Mouse (Mus musculus) limb, embryonic 15.5 days (tissue): ENCODE measurements around the gene Slc6a21. TPM values are rescaled to one million over a fixed set of nuclear protein-coding genes. Genes with fewer than 3 reads are reported as not detected.

Source experiments
- ATAC-seq: fragments of 200-750 bp; cut with Nextera tagmentation; 2 replicates; pipeline ENCODE4 v1.8.0; 2017; ENCODE audit warnings: low read depth, moderate TSS enrichment; ENCODE audit not compliant: insufficient number of reproducible peaks, low FRiP score, low TSS enrichment
- H3K27ac ChIP-seq: fragments of 300-500 bp; sonication (generic); 2 replicates; pipeline ENCODE4 v1.5.1; 2015; ENCODE audit warnings: moderate library complexity, mild to moderate bottlenecking, inconsistent platforms
- H3K27me3 ChIP-seq: fragments of 300-500 bp; sonication (generic); 2 replicates; pipeline ENCODE4 v1.6.1; 2015; ENCODE audit warnings: inconsistent platforms
- H3K36me3 ChIP-seq: fragments of 300-500 bp; sonication (generic); 2 replicates; pipeline ENCODE4 v1.6.1; 2015; ENCODE audit warnings: inconsistent platforms
- H3K4me1 ChIP-seq: fragments of 300-500 bp; sonication (generic); 2 replicates; pipeline ENCODE4 v1.6.1; 2015; ENCODE audit warnings: inconsistent platforms
- H3K4me2 ChIP-seq: fragments of 300-500 bp; sonication (generic); 2 replicates; pipeline ENCODE4 v1.6.1; 2015; ENCODE audit warnings: mild to moderate bottlenecking, inconsistent platforms
- H3K4me3 ChIP-seq: fragments of 300-500 bp; sonication (generic); 2 replicates; pipeline ENCODE4 v1.5.1; 2015; ENCODE audit warnings: mild to moderate bottlenecking, inconsistent platforms
- H3K9ac ChIP-seq: fragments of 300-500 bp; sonication (generic); 2 replicates; pipeline ENCODE4 v1.6.1; 2015; ENCODE audit warnings: inconsistent platforms
- H3K9me3 ChIP-seq: fragments of 300-500 bp; sonication (generic); 2 replicates; pipeline ENCODE4 v1.6.1; 2016; ENCODE audit warnings: inconsistent platforms
- WGBS: fragments of 180-500 bp; shearing (Covaris S2); methylation state at CpG from one replicate; pipeline ENCODE4 v1.1.7; 2015; 5-methylcytosine and 5-hydroxymethylcytosine counted together
- polyA plus RNA-seq: library from polyadenylated mRNA; unstranded; fragments of >200 nt; fragmentation: Nextera tagmentation; extraction: Ambion mirVana; gene quantifications from 2 replicates; pipeline ENCODE4 v1.2.1, GENCODE M21; 2015

Gene Slc6a21
- polyA plus RNA-seq, 1 experiment from 2014 or later: not detected

GRCm38 (mm10) chr7:45302626-45303025 lies 25.3 kb downstream of the Slc6a21 start:
- no peak overlapping the region for H3K4me3 ChIP-seq
- H3K4me1 ChIP-seq: peaks cover 10% of the 10 kb centered on the region; the same call in 1 of the 2 replicates
- ATAC-seq: no peak
- no peaks in the 10 kb centered on the region for H3K9me3 ChIP-seq
- peaks cover 5% of the 10 kb centered on the region; the same call in 1 of the 2 replicates for H3K27me3 ChIP-seq
- peaks cover 29% of the 10 kb centered on the region for H3K36me3 ChIP-seq
- WGBS: 57% methylated on average over 8 of the region's 8 CpGs
- H3K27ac ChIP-seq: no peak overlapping the region
- H3K9ac ChIP-seq: no peak overlapping the region
- no peak overlapping the region for H3K4me2 ChIP-seq

- no peak overlapping the region for H3K27ac ChIP-seq
- 0 out of 2 replicates have a peak overlapping the region, but pooled peaks have one; percentile 19 for H3K4me2 ChIP-seq
- WGBS: 25% methylated on average over 11 of the region's 13 CpGs
- H3K27me3 ChIP-seq: peaks cover 5% of the 10 kb centered on the region; the same call in 1 of the 2 replicates
- no peaks in the 10 kb centered on the region for H3K9me3 ChIP-seq
- peaks cover 48% of the 10 kb centered on the region for H3K36me3 ChIP-seq
- no peak overlapping the region for H3K9ac ChIP-seq
- H3K4me1 ChIP-seq: peaks cover 12% of the 10 kb centered on the region; the same call in 1 of the 2 replicates
- no peak overlapping the region for H3K4me3 ChIP-seq
- ATAC-seq: no peak
These were observed 27.6 kb downstream of the Slc6a21 start for GRCm38 (mm10) chr7:45304869-45305268.

GRCm38 (mm10) chr7:45305275-45305674 lies 28.0 kb downstream of the Slc6a21 start:
- 9% methylated on average over 17 of the region's 17 CpGs for WGBS
- Histone ChIP-seq H3K27me3 (peaks cover 5% of the 10 kb centered on the region; the same call in 1 of the 2 replicates), H3K9me3 (no peaks in the 10 kb centered on the region), H3K4me1 (peaks cover 12% of the 10 kb centered on the region; the same call in 1 of the 2 replicates), H3K36me3 (peaks cover 53% of the 10 kb centered on the region), H3K9ac (no peak overlapping the region), H3K27ac (no peak overlapping the region), H3K4me2 (0 out of 2 replicates have a peak overlapping the region, but pooled peaks have one; percentile 19), H3K4me3 (no peak overlapping the region)
- no peak for ATAC-seq

- Histone ChIP-seq H3K4me3 (no peak overlapping the region), H3K9ac (no peak overlapping the region), H3K27me3 (no peaks in the 10 kb centered on the region), H3K36me3 (peaks cover 55% of the 10 kb centered on the region), H3K4me1 (peaks cover 16% of the 10 kb centered on the region), H3K4me2 (no peak overlapping the region), H3K9me3 (no peaks in the 10 kb centered on the region), H3K27ac (no peak overlapping the region)
- ATAC-seq: no peak
- WGBS: 67% methylated on average over 15 of the region's 15 CpGs
These were observed 31.4 kb downstream of the Slc6a21 start for GRCm38 (mm10) chr7:45308551-45309240.

GRCm38 (mm10) chr7:45309455-45309854 lies 32.1 kb downstream of the Slc6a21 start:
- no peaks in the 10 kb centered on the region for H3K9me3 ChIP-seq
- no peaks in the 10 kb centered on the region for H3K27me3 ChIP-seq
- H3K4me1 ChIP-seq: peaks cover 19% of the 10 kb centered on the region
- no peak overlapping the region for H3K27ac ChIP-seq
- ATAC-seq: no peak
- no peak overlapping the region for H3K4me3 ChIP-seq
- H3K4me2 ChIP-seq: no peak overlapping the region
- H3K36me3 ChIP-seq: peaks cover 50% of the 10 kb centered on the region
- no peak overlapping the region for H3K9ac ChIP-seq
- 17% methylated on average over 9 of the region's 9 CpGs for WGBS

- no peak overlapping the region for H3K4me2 ChIP-seq
- H3K27ac ChIP-seq: no peak overlapping the region
- peaks cover 51% of the 10 kb centered on the region for H3K36me3 ChIP-seq
- H3K4me3 ChIP-seq: no peak overlapping the region
- peaks cover 13% of the 10 kb centered on the region for H3K4me1 ChIP-seq
- no peaks in the 10 kb centered on the region for H3K27me3 ChIP-seq
- H3K9ac ChIP-seq: no peak overlapping the region
- no peak for ATAC-seq
- no peaks in the 10 kb centered on the region for H3K9me3 ChIP-seq
- 47% methylated on average over 8 of the region's 8 CpGs for WGBS
These were observed 34.7 kb downstream of the Slc6a21 start for GRCm38 (mm10) chr7:45312023-45312422.

- Histone ChIP-seq H3K36me3 (peaks cover 52% of the 10 kb centered on the region), H3K27ac (peak overlapping the region; percentile 67), H3K4me2 (peak overlapping the region; percentile 5; the same call in 1 of the 2 replicates), H3K27me3 (no peaks in the 10 kb centered on the region), H3K9me3 (no peaks in the 10 kb centered on the region), H3K9ac (no peak overlapping the region), H3K4me1 (peaks cover 13% of the 10 kb centered on the region), H3K4me3 (no peak overlapping the region)
- no peak for ATAC-seq
- 16% methylated on average over 10 of the region's 10 CpGs for WGBS
These were observed 35.6 kb downstream of the Slc6a21 start for GRCm38 (mm10) chr7:45312686-45313453.

GRCm38 (mm10) chr7:45313495-45313894 lies 36.2 kb downstream of the Slc6a21 start:
- WGBS: 10% methylated on average over 9 of the region's 9 CpGs
- no peak for ATAC-seq
- peaks cover 53% of the 10 kb centered on the region for H3K36me3 ChIP-seq

GRCm38 (mm10) chr7:45315182-45315701 lies 37.9 kb downstream of the Slc6a21 start:
- Histone ChIP-seq H3K4me2 (no peak overlapping the region), H3K9me3 (no peaks in the 10 kb centered on the region), H3K27me3 (no peaks in the 10 kb centered on the region), H3K4me3 (no peak overlapping the region), H3K36me3 (peaks cover 51% of the 10 kb centered on the region), H3K4me1 (peaks cover 12% of the 10 kb centered on the region), H3K9ac (no peak overlapping the region), H3K27ac (no peak overlapping the region)
- no peak for ATAC-seq
- 74% methylated on average over 10 of the region's 10 CpGs for WGBS

More at GRCm38 (mm10) chr7:45313495-45313894, 36.2 kb downstream of the Slc6a21 start:
- no peaks in the 10 kb centered on the region for H3K9me3 ChIP-seq
- no peaks in the 10 kb centered on the region for H3K27me3 ChIP-seq
- H3K27ac ChIP-seq: peak overlapping the region; percentile 67
- H3K9ac ChIP-seq: no peak overlapping the region
- peak overlapping the region; percentile 5; the same call in 1 of the 2 replicates for H3K4me2 ChIP-seq
- peaks cover 13% of the 10 kb centered on the region for H3K4me1 ChIP-seq
- H3K4me3 ChIP-seq: no peak overlapping the region

GRCm38 (mm10) chr7:45316536-45316935 lies 39.2 kb downstream of the Slc6a21 start:
- peaks cover 46% of the 10 kb centered on the region for H3K36me3 ChIP-seq
- no peak overlapping the region for H3K4me2 ChIP-seq
- no peaks in the 10 kb centered on the region for H3K27me3 ChIP-seq
- H3K4me1 ChIP-seq: peaks cover 12% of the 10 kb centered on the region
- ATAC-seq: no peak
- WGBS: 89% methylated on average over 14 of the region's 14 CpGs
- H3K27ac ChIP-seq: no peak overlapping the region
- H3K9me3 ChIP-seq: no peaks in the 10 kb centered on the region
- H3K4me3 ChIP-seq: no peak overlapping the region
- H3K9ac ChIP-seq: no peak overlapping the region

- H3K27ac ChIP-seq: no peak overlapping the region
- H3K4me2 ChIP-seq: no peak overlapping the region
- H3K4me1 ChIP-seq: no peaks in the 10 kb centered on the region; the same call in 1 of the 2 replicates
- H3K9me3 ChIP-seq: no peaks in the 10 kb centered on the region
- H3K27me3 ChIP-seq: no peaks in the 10 kb centered on the region
- peaks cover 77% of the 10 kb centered on the region for H3K36me3 ChIP-seq
- H3K4me3 ChIP-seq: no peak overlapping the region
- no peak for ATAC-seq
- H3K9ac ChIP-seq: no peak overlapping the region
- WGBS: 86% methylated on average over 4 of the region's 4 CpGs
These were observed 44.9 kb downstream of the Slc6a21 start for GRCm38 (mm10) chr7:45322245-45322644.

- H3K36me3 ChIP-seq: peaks cover 74% of the 10 kb centered on the region
- 51% methylated on average over 5 of the region's 5 CpGs for WGBS
- no peaks in the 10 kb centered on the region for H3K27me3 ChIP-seq
- no peaks in the 10 kb centered on the region for H3K9me3 ChIP-seq
- no peak for ATAC-seq
- H3K4me3 ChIP-seq: no peak overlapping the region
- H3K4me2 ChIP-seq: no peak overlapping the region
- no peak overlapping the region for H3K27ac ChIP-seq
- H3K4me1 ChIP-seq: no peaks in the 10 kb centered on the region; the same call in 1 of the 2 replicates
- H3K9ac ChIP-seq: no peak overlapping the region
These were observed 45.8 kb downstream of the Slc6a21 start for GRCm38 (mm10) chr7:45323069-45323468.
